Mouse (Mus musculus) G1E (cell line): ENCODE results near the gene Rag2.

ENCODE experiments used
- CTCF ChIP-seq: IDR thresholded peaks from 2 replicates; pipeline ENCODE4 v1.5.1; 2012; ENCODE audit warnings: low read depth, low read length, inconsistent platforms, mixed read lengths
- GATA1 ChIP-seq: IDR thresholded peaks from 2 replicates; pipeline ENCODE4 v1.6.1; 2012; ENCODE audit warnings: borderline replicate concordance, low read length, inconsistent platforms, mixed read lengths
- GATA2 ChIP-seq: IDR thresholded peaks from 2 replicates; pipeline ENCODE4 v1.6.1; 2012; ENCODE audit warnings: low read depth, low read length, inconsistent platforms, borderline replicate concordance
- POLR2AphosphoS5 ChIP-seq: IDR thresholded peaks from 2 replicates; pipeline ENCODE4 v1.6.1; 2012; ENCODE audit warnings: low read depth, low read length, inconsistent platforms; ENCODE audit not compliant: insufficient replicate concordance
- TAL1 ChIP-seq: conservative IDR thresholded peaks from 2 replicates; pipeline ENCODE4 v1.6.1; 2012; ENCODE audit warnings: low read depth, low read length, inconsistent platforms, mixed read lengths

DNA sequence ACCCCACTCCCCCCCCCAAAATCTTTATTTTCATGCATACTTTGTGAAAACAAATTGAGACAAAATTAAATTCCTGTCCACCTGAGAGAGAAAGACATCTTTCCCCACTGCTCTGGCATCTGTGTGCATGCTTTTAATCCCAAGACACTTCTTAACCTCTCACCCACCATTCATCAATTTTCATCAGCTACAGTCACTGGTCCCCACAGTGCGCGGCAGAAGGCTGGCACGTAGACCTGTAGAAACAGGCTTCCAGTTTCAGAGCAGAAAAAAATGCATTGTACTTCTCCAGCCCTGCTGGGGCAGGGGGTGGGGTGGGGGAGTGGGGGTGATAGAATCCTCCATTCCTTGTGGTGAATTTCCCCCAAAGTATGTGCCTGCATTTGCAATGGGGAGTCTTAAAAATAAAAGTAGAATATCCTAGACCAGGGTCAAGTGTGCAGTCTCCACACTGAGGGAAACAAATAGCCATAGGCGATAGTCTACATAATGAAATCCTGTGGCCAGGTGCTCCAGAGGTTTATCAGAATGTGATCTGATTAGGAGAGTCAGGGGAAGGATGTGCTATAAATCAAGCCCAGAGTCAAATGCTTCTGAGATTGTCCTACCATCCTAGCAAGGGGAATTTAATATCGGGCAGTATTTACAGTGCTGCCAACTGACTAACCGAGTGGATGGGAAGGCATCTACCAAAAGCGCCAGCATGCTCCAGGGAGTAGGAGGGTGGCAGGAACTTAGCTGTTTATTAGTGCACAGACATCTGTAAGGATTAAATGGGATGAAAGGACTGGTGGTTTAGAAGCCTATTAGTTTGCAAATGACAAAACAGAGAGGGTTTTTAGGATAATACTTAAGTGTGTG is 14.7 kb downstream of the Rag2 start:
- TF ChIP-seq CTCF (no peak), POLR2AphosphoS5 (no peak), GATA1 (no peak), TAL1 (no peak), GATA2 (no peak)
